Mouse (Mus musculus) heart, embryonic 12.5 days (tissue): ENCODE measurements around the gene Pole2. TPM values are rescaled to one million over a fixed set of nuclear protein-coding genes. Genes with fewer than 3 reads are reported as not detected.

ENCODE experiments used
- ATAC-seq: fragments of 200-750 bp; cut with Nextera tagmentation; 2 replicates; pipeline ENCODE4 v1.8.0; 2017; ENCODE audit warnings: moderate TSS enrichment, moderate library complexity; ENCODE audit not compliant: insufficient number of reproducible peaks, low FRiP score
- H3K27ac ChIP-seq: fragments of 300-500 bp; sonication (generic); 2 replicates; pipeline ENCODE4 v1.5.1; 2016; ENCODE audit warnings: mild to moderate bottlenecking, moderate library complexity; ENCODE audit not compliant: poor library complexity, severe bottlenecking
- H3K27me3 ChIP-seq: fragments of 300-500 bp; sonication (generic); replicated peaks from 2 replicates; pipeline ENCODE4 v1.6.1; 2016; ENCODE audit warnings: mild to moderate bottlenecking, moderate library complexity
- H3K36me3 ChIP-seq: fragments of 300-500 bp; sonication (generic); 2 replicates; pipeline ENCODE4 v1.6.1; 2016; ENCODE audit warnings: mild to moderate bottlenecking, moderate library complexity
- H3K4me1 ChIP-seq: fragments of 300-500 bp; sonication (generic); replicated peaks from 2 replicates; pipeline ENCODE4 v1.6.1; 2016; ENCODE audit warnings: mild to moderate bottlenecking
- H3K4me2 ChIP-seq: fragments of 300-500 bp; sonication (generic); 2 replicates; pipeline ENCODE4 v1.6.1; 2016; ENCODE audit warnings: mild to moderate bottlenecking, moderate library complexity
- H3K4me3 ChIP-seq: fragments of 300-500 bp; sonication (generic); 2 replicates; pipeline ENCODE4 v1.5.1; 2016; ENCODE audit warnings: mild to moderate bottlenecking
- H3K9ac ChIP-seq: fragments of 300-500 bp; sonication (generic); 2 replicates; pipeline ENCODE4 v1.6.1; 2016; ENCODE audit warnings: mild to moderate bottlenecking, moderate library complexity
- H3K9me3 ChIP-seq: fragments of 300-500 bp; sonication (generic); replicated peaks from 2 replicates; pipeline ENCODE4 v1.6.1; 2016; ENCODE audit warnings: mild to moderate bottlenecking, moderate library complexity
- WGBS: fragments of 180-500 bp; shearing (Covaris S2); methylation state at CpG from one replicate; pipeline ENCODE4 v1.1.7; 2016; 5-methylcytosine and 5-hydroxymethylcytosine counted together
- polyA plus RNA-seq: library from polyadenylated mRNA; unstranded; fragments of >200 nt; fragmentation: Nextera tagmentation; extraction: Ambion mirVana; gene quantifications from 2 replicates; pipeline ENCODE4 v1.2.1, GENCODE M21; 2016

Pole2 gene
- 16.7 and 19.7 TPM in 2 replicates for polyA plus RNA-seq

DNA sequence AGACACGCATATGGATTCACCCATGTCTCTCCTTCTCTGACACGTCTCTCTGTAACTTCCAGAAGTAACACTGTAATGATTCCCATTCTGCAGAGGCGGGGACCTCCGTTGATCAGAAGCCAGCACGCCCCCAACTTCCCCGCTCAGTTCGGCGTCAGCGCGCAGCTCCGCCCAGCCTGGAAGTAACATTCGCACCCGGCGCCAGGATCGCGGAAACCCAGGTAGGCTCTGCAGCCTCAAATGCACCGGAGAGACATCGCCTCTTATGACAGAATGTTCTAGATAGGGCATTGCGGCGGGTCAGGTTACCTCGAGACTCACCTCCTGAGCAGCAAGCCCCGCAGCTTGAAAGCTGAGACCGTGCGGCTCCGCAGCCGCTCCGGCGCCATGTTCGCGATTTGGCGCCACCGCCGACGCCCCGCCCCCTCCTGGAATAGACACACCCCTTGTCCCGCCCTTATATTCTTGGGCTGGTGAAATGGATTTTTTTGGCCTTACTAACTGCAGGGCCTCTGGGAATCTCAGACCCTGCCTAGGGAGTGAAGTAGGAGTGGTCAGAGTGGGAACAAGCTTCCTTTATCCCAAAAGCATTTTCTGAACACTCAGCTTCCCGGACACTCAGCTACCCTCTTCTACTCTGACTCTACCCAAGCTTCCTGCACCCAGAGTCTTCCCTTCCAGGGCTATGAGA lies at the start of gene Pole2:
Gene Pole2 (minus strand): TSS at position 420 of the 691 bp plus-strand sequence.
- Histone ChIP-seq H3K27me3 (no peaks in the 10 kb centered on the region), H3K27ac (peak within 1 kb of the TSS; percentile 65), H3K9me3 (no peaks in the 10 kb centered on the region), H3K36me3 (peaks cover 20% of the 10 kb centered on the region), H3K4me3 (peak within 1 kb of the TSS; percentile 81), H3K4me1 (peaks cover 5% of the 10 kb centered on the region; the same call in 1 of the 2 replicates), H3K4me2 (peak within 1 kb of the TSS; percentile 61), H3K9ac (peak within 1 kb of the TSS; percentile 79)
- ATAC-seq: peak; percentile 92
- WGBS: 1% methylated on average over 37 of the region's 37 CpGs

DNA sequence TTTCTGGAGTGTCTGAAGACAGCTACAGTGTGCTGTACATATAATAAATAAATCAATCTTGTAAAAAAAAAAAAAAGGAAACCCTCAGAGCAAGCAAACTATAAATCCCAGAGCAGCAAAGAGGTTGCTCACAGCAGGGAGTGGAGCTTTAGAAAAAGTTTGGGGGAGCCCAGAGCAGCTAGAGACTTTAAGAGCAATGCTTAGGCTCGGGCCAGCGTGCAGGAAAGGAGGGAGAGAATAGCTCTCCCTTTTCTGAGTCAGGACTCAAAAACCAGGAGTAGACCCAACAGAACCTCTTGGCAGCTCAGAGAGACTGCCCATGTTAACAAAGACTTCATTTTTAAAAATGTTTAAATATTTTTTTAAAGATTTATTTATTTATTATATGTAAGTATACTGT lies 41.0 kb upstream of the Pole2 start:
- no peaks in the 10 kb centered on the region for H3K4me1 ChIP-seq
- H3K36me3 ChIP-seq: no peaks in the 10 kb centered on the region
- no peak overlapping the region for H3K4me2 ChIP-seq
- H3K27ac ChIP-seq: no peak overlapping the region
- H3K9ac ChIP-seq: no peak overlapping the region
- ATAC-seq: no peak
- 74% methylated on average over 2 of the region's 2 CpGs for WGBS
- no peaks in the 10 kb centered on the region for H3K9me3 ChIP-seq
- no peak overlapping the region for H3K4me3 ChIP-seq
- H3K27me3 ChIP-seq: no peaks in the 10 kb centered on the region

DNA sequence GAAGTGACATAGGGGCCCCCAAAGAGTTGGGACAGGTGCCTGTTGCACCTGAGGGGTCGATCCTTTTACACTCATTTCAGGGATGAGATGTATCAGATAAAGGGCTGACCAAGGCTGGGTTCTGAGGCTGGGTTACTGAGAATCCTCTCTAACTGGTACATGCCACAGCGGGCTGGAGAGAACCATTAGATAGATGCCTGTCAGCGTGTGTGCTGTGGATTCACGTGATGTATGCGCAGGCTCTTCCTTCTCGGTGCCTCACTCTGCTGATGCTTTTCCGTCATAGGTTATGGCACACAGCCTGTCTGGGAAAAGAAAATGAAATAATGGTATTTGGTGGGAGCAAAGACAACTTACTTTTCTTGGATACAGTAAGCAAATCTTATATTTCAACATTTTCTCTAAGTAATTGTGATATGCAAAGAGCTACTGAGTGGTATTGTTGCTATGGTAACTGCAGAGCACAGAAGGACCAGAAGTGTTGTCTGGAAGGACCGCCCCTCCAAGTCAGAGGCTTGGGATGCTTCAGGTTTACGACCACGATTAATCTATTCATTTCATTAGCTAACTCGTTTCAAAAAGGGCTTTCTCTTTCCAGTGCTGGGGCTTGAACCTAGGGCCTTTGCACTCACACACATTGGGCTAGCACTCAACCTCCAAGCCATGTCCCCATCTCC lies 40.1 kb upstream of the Pole2 start:
- Histone ChIP-seq H3K4me2 (no peak overlapping the region), H3K27ac (no peak overlapping the region), H3K27me3 (no peaks in the 10 kb centered on the region), H3K36me3 (no peaks in the 10 kb centered on the region), H3K9ac (no peak overlapping the region), H3K4me1 (no peaks in the 10 kb centered on the region), H3K9me3 (no peaks in the 10 kb centered on the region), H3K4me3 (no peak overlapping the region)
- 76% methylated on average over 11 of the region's 11 CpGs for WGBS
- ATAC-seq: no peak

DNA sequence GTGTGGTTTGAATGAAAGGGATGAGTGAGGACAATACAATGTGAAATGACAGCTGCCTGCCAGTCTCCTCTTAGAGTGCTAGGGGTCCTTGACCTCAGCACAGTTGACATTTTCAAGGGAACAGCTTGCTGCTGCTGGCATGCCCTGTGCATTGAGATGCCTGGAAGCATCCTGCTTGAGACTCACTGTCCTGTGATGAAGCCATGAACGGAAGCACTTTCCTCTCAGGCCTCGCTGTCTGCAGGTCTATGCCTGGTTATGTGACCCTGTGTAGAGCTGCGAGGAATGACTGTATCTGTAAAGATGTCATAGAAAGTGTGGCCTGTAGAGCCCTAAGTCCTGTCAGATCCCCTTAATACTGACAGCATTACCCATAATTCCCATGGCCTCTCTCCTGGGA lies 37.0 kb upstream of the Pole2 start:
- Histone ChIP-seq H3K4me3 (no peak overlapping the region), H3K4me2 (no peak overlapping the region), H3K9ac (no peak overlapping the region), H3K4me1 (no peaks in the 10 kb centered on the region), H3K27me3 (no peaks in the 10 kb centered on the region), H3K27ac (no peak overlapping the region), H3K9me3 (no peaks in the 10 kb centered on the region), H3K36me3 (no peaks in the 10 kb centered on the region)
- ATAC-seq: no peak
- 78% methylated on average over 3 of the region's 3 CpGs for WGBS

DNA sequence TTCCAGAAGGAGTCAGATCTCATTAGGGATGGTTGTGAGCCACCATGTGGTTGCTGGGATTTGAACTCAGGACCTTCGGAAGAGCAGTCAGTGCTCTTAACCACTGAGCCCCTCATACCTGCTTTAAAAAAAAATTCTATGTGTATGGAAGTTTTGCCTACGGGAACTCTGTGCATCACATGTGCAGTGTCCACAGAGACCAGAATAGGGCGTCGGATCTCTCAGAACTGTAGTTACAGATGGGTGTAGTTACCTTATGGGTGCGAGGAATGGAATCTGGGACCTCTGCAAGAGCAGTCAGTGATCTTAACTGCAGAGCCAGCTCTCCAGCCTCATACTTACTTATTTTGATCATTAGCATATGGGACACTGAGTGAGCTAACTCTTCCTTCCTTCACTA lies 34.3 kb upstream of the Pole2 start:
- no peak for ATAC-seq
- no peaks in the 10 kb centered on the region for H3K36me3 ChIP-seq
- no peaks in the 10 kb centered on the region for H3K27me3 ChIP-seq
- WGBS: 88% methylated on average over 5 of the region's 5 CpGs
- no peaks in the 10 kb centered on the region for H3K4me1 ChIP-seq
- H3K27ac ChIP-seq: no peak overlapping the region
- no peak overlapping the region for H3K4me3 ChIP-seq
- H3K4me2 ChIP-seq: no peak overlapping the region
- H3K9ac ChIP-seq: no peak overlapping the region
- no peaks in the 10 kb centered on the region for H3K9me3 ChIP-seq

DNA sequence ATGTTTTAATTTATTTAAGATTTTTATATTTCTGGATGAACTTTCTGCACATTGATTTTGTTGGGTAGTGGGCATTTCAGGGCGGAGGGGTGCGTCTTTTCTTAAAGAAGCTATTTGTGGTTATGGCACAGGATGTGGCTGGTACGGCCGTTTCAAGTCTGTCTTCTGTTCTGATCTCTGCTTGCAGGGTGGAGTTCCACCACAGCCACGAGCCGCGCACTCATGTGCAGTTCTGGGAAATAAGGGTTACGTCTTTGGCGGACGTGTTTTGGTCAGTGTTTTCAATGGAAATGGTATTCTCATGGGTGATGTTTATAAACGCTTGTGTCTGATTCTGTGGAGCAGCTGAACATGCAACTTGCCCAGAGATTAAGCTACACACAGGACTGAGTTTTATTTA lies 29.8 kb upstream of the Pole2 start:
- Histone ChIP-seq H3K4me2 (no peak overlapping the region), H3K9me3 (no peaks in the 10 kb centered on the region), H3K27me3 (no peaks in the 10 kb centered on the region), H3K4me1 (no peaks in the 10 kb centered on the region), H3K27ac (no peak overlapping the region), H3K9ac (no peak overlapping the region), H3K36me3 (no peaks in the 10 kb centered on the region), H3K4me3 (no peak overlapping the region)
- no peak for ATAC-seq
- WGBS: 76% methylated on average over 11 of the region's 11 CpGs

DNA sequence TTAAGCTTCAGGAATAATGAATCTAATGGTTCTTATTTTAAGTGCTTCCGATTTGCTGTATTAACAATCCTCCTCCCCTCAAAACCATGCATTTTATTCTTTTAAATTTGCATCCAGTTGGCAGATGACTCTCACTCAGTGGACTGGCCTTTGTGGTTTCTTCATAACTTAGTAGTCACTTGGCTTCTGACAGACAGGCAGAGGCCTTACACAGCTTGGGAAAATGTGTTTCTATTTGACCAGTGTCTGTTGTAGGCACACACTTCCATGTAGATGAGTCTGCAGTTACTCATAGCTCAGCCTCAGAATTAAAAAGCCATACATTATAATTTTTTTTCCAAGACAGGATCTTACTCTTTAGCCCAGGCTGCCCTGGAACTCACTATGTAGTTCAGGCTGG lies 25.8 kb upstream of the Pole2 start:
- Histone ChIP-seq H3K9me3 (no peaks in the 10 kb centered on the region), H3K4me1 (peaks cover 3% of the 10 kb centered on the region; the same call in 1 of the 2 replicates), H3K27ac (no peak overlapping the region), H3K4me2 (no peak overlapping the region), H3K9ac (no peak overlapping the region), H3K36me3 (no peaks in the 10 kb centered on the region), H3K4me3 (no peak overlapping the region), H3K27me3 (no peaks in the 10 kb centered on the region)
- ATAC-seq: no peak
- 85% methylated on average over 1 of the region's 1 CpGs for WGBS

DNA sequence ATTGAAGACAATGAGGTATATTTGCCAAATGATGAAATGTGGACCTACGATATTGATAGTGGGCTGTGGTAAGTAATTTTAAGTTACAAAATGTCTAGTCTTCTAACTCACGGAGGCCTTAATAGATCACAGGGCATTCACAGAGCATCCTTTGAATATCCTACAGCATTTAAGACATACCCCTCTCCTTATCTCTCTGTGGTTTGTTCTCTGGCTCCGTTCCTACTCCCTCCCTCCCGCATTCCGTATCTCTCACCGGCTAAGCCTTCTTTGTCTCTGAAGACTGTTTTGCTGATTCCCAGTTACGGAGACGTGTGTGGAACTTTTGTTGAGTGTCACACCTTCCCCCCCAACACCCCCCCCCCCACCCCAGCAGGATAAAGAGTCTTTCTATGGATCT lies 22.8 kb upstream of the Pole2 start:
- Histone ChIP-seq H3K9me3 (no peaks in the 10 kb centered on the region), H3K9ac (no peak overlapping the region), H3K4me3 (no peak overlapping the region), H3K4me1 (peaks cover 3% of the 10 kb centered on the region; the same call in 1 of the 2 replicates), H3K27ac (no peak overlapping the region), H3K27me3 (no peaks in the 10 kb centered on the region), H3K36me3 (no peaks in the 10 kb centered on the region), H3K4me2 (no peak overlapping the region)
- no peak for ATAC-seq
- 42% methylated on average over 8 of the region's 8 CpGs for WGBS

DNA sequence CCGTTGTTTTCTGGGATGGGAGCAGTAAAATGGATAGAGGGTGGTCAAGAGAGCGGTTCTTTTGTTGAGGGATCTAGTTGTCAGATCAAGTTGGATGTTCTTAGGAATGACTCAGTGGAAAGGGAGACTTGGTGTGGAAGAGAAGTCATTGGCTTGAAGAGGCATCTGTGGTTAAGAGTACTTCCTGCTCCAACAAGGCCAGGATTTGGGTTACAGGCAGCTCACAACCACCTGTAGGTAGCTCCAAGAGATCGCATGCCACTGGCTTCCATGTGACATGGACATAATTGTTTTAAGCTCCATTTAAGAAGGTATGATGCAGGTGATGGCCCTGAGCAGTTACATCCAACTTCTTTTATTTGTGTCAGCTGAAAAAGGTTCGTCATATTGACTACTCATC lies 21.8 kb upstream of the Pole2 start:
- Histone ChIP-seq H3K4me2 (no peak overlapping the region), H3K27me3 (no peaks in the 10 kb centered on the region), H3K4me1 (peaks cover 3% of the 10 kb centered on the region; the same call in 1 of the 2 replicates), H3K36me3 (no peaks in the 10 kb centered on the region), H3K9ac (no peak overlapping the region), H3K9me3 (no peaks in the 10 kb centered on the region), H3K27ac (no peak overlapping the region), H3K4me3 (no peak overlapping the region)
- WGBS: 88% methylated on average over 4 of the region's 4 CpGs
- no peak for ATAC-seq

DNA sequence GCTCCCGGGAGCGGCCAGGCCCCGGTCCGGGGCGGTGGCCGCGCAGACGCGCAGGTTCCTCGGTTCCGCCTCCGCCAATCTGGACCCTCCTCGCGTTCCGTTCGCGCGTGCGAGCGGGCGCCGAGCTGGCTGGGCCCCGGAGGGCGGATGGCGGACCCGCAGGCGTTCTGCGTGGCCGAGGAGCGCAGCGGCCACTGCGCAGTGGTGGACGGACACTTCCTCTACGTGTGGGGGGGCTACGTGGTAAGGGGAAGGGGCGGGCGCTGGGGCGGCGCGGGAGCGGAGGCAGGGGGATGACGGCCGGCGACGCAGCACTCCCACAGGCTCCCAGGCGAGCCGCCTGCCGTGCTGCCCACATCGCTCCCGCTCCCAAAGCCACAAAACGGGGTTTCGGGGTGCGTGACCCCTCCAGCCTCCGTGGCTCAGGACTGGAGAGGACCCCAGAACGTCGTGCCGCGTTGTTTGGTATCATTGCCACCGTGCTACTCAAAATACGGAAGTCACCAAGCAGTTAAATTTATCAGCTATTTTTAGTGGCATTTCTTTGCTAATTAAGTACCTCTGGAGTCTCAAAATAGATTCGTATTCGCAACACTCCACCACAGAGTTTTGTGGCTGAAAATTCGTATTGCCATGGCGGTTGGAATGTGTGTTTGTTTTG lies 13.9 kb upstream of the Pole2 start:
- Histone ChIP-seq H3K27me3 (no peaks in the 10 kb centered on the region), H3K27ac (peak overlapping the region; percentile 79), H3K9ac (peak overlapping the region; percentile 81), H3K4me1 (peaks cover 8% of the 10 kb centered on the region; the same call in 1 of the 2 replicates), H3K9me3 (no peaks in the 10 kb centered on the region), H3K36me3 (no peaks in the 10 kb centered on the region), H3K4me2 (peak overlapping the region; percentile 67), H3K4me3 (peak overlapping the region; percentile 67)
- ATAC-seq: peak; percentile 92
- under 1% methylated on average over 59 of the region's 64 CpGs for WGBS

DNA sequence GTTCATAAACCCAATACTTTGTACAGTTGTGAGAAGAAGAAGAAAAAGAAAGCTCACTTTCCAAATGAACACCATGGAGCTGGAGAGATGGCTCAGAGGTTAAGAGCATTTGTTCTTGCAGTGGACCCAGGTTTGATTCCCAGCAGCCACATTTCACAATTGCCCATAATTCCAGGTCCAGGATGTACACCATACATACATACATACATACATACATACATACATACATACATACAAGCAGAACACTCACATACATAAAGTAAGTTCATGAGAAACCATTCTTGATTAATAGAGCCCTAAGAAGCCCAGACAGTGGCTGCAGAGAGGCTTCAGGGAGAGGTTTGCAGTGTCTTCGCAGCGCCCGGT lies 13.4 kb upstream of the Pole2 start:
- WGBS: 0% methylated on average over 3 of the region's 3 CpGs
- no peak for ATAC-seq
- H3K36me3 ChIP-seq: no peaks in the 10 kb centered on the region

More for the DNA sequence above, 13.4 kb upstream of the Pole2 start:
- peaks cover 8% of the 10 kb centered on the region; the same call in 1 of the 2 replicates for H3K4me1 ChIP-seq
- H3K4me2 ChIP-seq: peak overlapping the region; percentile 67
- peak overlapping the region; percentile 79 for H3K27ac ChIP-seq
- H3K9ac ChIP-seq: peak overlapping the region; percentile 81
- H3K9me3 ChIP-seq: no peaks in the 10 kb centered on the region
- no peaks in the 10 kb centered on the region for H3K27me3 ChIP-seq
- peak overlapping the region; percentile 67 for H3K4me3 ChIP-seq
